Mouse (Mus musculus) small intestine, adult 2 months (tissue): ENCODE measurements around the gene Tardbp. TPM values are rescaled to one million over a fixed set of nuclear protein-coding genes. Genes with fewer than 3 reads are reported as not detected.
A peak's percentile ranks its signal among the peaks of the same experiment; 100 is the strongest.

Experiments used
- H3K27ac ChIP-seq: fragments of 200-500 bp; 2 replicates; pipeline ENCODE4 v1.5.1; 2012; ENCODE audit warnings: low read depth, low read length, control low read depth, inconsistent platforms; ENCODE audit not compliant: insufficient read depth
- H3K27me3 ChIP-seq: fragments of 200-500 bp; 2 replicates; pipeline ENCODE4 v1.6.1; 2012; ENCODE audit warnings: mild to moderate bottlenecking, moderate library complexity, low read length, inconsistent platforms; ENCODE audit not compliant: control insufficient read depth, insufficient read depth
- H3K36me3 ChIP-seq: fragments of 200-500 bp; 2 replicates; pipeline ENCODE4 v1.6.1; 2012; ENCODE audit warnings: mild to moderate bottlenecking, low read length, control low read depth, inconsistent platforms; ENCODE audit not compliant: control insufficient read depth, insufficient read depth
- H3K4me1 ChIP-seq: fragments of 200-500 bp; 2 replicates; pipeline ENCODE4 v1.6.1; 2012; ENCODE audit warnings: low read length, inconsistent platforms, mixed read lengths; ENCODE audit not compliant: control insufficient read depth, insufficient read depth, insufficient read length
- H3K4me3 ChIP-seq: fragments of 200-500 bp; 2 replicates; pipeline ENCODE4 v1.5.1; 2012; ENCODE audit warnings: low read depth, mild to moderate bottlenecking, control low read depth, inconsistent platforms, low read length, moderate library complexity
- CTCF ChIP-seq: fragments of 200-500 bp; IDR thresholded peaks from 2 replicates; pipeline ENCODE4 v1.5.1; 2012; ENCODE audit warnings: low read depth, mild to moderate bottlenecking, control low read depth, inconsistent platforms, low read length, moderate library complexity, mixed read lengths; ENCODE audit not compliant: insufficient replicate concordance, insufficient read length; ENCODE audit errors: extremely low read depth
- POLR2A ChIP-seq: fragments of 200-500 bp; IDR thresholded peaks from 2 replicates; pipeline ENCODE4 v1.6.1; 2012; ENCODE audit warnings: low read depth, mild to moderate bottlenecking, control low read depth, inconsistent platforms, low read length, moderate library complexity
- WGBS: fragments of 180-500 bp; shearing (Covaris S2); methylation state at CpG from one replicate; pipeline ENCODE4 v1.1.7; 2018; 5-methylcytosine and 5-hydroxymethylcytosine counted together
- polyA plus RNA-seq: library from polyadenylated mRNA; depleted of rRNA; stranded (reverse); fragments of >200 nt; gene quantifications from 2 replicates; pipeline ENCODE4 v1.2.3, GENCODE M21; 2012

The Tardbp gene
- polyA plus RNA-seq, 1 experiment: 7.7 TPM

- no peaks in the 10 kb centered on the region for H3K36me3 ChIP-seq
- H3K4me3 ChIP-seq: no peak overlapping the region
- no peaks in the 10 kb centered on the region for H3K27me3 ChIP-seq
- WGBS: 82% methylated on average over 3 of the region's 3 CpGs
- TF ChIP-seq POLR2A (no peak), CTCF (peak; percentile 8; the same call in 1 of the 2 replicates)
- H3K4me1 ChIP-seq: peaks cover 12% of the 10 kb centered on the region
- no peak overlapping the region for H3K27ac ChIP-seq
Measured at GRCm38 (mm10) chr4:148649309-148649708, 22.5 kb upstream of the Tardbp start.

GRCm38 (mm10) chr4:148646616-148647015 lies 19.8 kb upstream of the Tardbp start:
- TF ChIP-seq POLR2A (no peak), CTCF (no peak)

DNA sequence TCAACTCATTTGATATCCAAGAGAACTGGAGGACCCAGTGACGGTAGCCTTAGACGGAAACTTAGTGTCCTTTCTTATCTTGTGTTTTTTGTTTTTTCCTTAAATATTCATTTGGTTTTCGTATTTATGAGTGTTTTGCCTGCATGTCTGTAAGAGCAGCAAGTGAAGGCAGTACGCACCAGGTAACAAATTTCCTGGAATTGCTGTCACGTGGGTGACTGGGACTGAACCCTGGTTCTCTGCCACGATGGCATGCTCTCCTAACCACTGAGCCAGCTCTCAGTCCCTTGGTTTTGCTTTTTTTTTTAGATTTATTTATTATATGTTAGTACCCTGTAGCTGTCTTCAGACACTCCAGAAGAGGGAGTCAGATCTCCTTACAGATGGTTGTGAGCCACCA lies 18.1 kb upstream of the Tardbp start:
- Histone ChIP-seq H3K36me3 (no peaks in the 10 kb centered on the region), H3K27ac (no peak overlapping the region), H3K4me1 (peaks cover 11% of the 10 kb centered on the region), H3K27me3 (no peaks in the 10 kb centered on the region), H3K4me3 (no peak overlapping the region)
- no peak for TF ChIP-seq CTCF
- TF ChIP-seq POLR2A: no peak
- WGBS: 88% methylated on average over 6 of the region's 6 CpGs

More at GRCm38 (mm10) chr4:148646616-148647015, 19.8 kb upstream of the Tardbp start:
- Histone ChIP-seq H3K4me3 (no peak overlapping the region), H3K27ac (no peak overlapping the region), H3K27me3 (no peaks in the 10 kb centered on the region), H3K4me1 (peaks cover 17% of the 10 kb centered on the region), H3K36me3 (no peaks in the 10 kb centered on the region)
- 13% methylated on average over 11 of the region's 11 CpGs for WGBS

DNA sequence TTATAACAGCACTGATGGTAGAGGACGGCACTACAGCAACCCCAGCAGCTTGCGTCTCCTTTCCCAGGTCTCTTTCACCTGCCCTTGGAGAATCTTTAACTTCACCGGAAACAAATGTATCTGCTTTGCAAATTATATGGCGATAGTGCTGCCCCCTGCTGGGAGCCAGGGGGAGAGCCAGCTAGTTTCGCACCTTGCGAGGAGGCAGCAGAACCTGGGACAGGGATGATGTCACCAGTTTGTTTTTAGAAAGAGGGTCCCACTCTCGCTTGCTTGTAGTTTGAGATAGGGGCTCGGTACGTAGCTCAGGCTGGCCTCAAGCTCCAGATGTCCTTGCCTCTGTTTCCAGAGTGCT lies 17.3 kb upstream of the Tardbp start:
- H3K4me3 ChIP-seq: peak overlapping the region; percentile 33
- H3K4me1 ChIP-seq: peaks cover 13% of the 10 kb centered on the region
- WGBS: 5% methylated on average over 9 of the region's 9 CpGs
- no peaks in the 10 kb centered on the region for H3K36me3 ChIP-seq
- H3K27me3 ChIP-seq: no peaks in the 10 kb centered on the region
- TF ChIP-seq CTCF (peak; percentile 93; the same call in 1 of the 2 replicates), POLR2A (no peak)
- 0 out of 2 replicates have a peak overlapping the region, but pooled peaks have one; percentile 2 for H3K27ac ChIP-seq

DNA sequence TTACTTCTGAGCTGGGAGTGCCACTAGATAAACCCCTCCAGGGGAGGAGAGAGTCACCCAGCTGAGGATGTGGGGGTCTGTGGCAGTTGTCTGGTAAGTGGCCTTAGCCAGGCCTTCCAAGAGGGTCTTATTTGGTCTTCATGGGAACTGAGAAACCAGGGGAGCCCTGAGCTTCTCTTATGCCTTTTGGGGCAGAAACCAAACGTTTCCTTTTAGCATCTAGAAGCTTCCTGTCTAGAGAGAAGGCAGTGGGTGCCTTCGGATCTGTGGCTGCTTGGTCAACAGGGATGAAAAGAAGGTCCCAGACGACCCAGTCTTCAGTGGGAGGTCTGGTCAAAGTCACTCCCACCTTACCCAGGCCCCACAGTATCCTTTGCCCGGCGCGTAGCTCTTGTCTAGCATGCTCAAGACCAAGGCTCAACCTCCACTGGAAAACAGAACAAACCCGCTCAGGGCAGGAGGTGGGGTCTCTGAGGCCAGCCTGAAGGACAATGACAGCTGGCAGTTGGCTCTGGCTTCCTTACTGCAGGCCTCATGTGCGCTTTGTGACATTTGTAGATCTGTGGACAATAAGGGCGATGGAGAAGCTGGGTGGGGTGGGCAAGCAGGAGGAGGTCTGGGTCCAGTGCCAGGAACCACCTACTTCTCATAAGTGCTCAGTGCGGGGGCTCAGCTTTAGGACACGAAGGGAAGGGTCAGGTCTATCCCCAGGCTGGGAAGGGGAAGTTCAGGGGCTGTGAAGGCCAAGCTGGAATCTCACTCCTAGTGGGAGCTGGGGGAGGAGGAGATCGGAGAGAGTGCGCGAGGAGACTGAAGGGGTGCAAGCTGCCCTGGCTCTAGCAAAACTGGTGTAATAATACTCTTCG lies 16.7 kb upstream of the Tardbp start, which contains the start of gene Gm572:
TSS of gene Gm572 (plus strand) at position 27 of the 866 bp plus-strand sequence.
- Histone ChIP-seq H3K4me1 (peaks cover 13% of the 10 kb centered on the region), H3K27me3 (no peaks in the 10 kb centered on the region), H3K4me3 (peak within 1 kb of the TSS; percentile 33), H3K27ac (0 out of 2 replicates have a peak within 1 kb of the TSS, but pooled peaks have one; percentile 2), H3K36me3 (no peaks in the 10 kb centered on the region)
- 52% methylated on average over 15 of the region's 15 CpGs for WGBS
- TF ChIP-seq CTCF (no peak), POLR2A (no peak; the same call in 1 of the 2 replicates)

- Histone ChIP-seq H3K27ac (no peak overlapping the region), H3K36me3 (no peaks in the 10 kb centered on the region), H3K4me1 (peaks cover 15% of the 10 kb centered on the region), H3K4me3 (no peak overlapping the region), H3K27me3 (no peaks in the 10 kb centered on the region)
- 86% methylated on average over 5 of the region's 5 CpGs for WGBS
- TF ChIP-seq POLR2A: no peak
- no peak for TF ChIP-seq CTCF
Measured at GRCm38 (mm10) chr4:148641121-148641520, 14.3 kb upstream of the Tardbp start.

GRCm38 (mm10) chr4:148639455-148639854 lies 12.6 kb upstream of the Tardbp start:
- Histone ChIP-seq H3K36me3 (no peaks in the 10 kb centered on the region), H3K4me3 (no peak overlapping the region), H3K4me1 (peaks cover 15% of the 10 kb centered on the region), H3K27me3 (no peaks in the 10 kb centered on the region), H3K27ac (peak overlapping the region; percentile 87)
- TF ChIP-seq CTCF (no peak), POLR2A (peak; percentile 13; the same call in 1 of the 2 replicates)
- 32% methylated on average over 2 of the region's 2 CpGs for WGBS
